Mouse (Mus musculus): ENCODE results near the gene Olfr467. TPM values are rescaled to one million over a fixed set of nuclear protein-coding genes. Genes with fewer than 3 reads are reported as not detected.
A peak's percentile ranks its signal among the peaks of the same experiment; 100 is the strongest.

Gene Olfr467
- not detected in 2 replicates for polyA plus RNA-seq (2014; fragmentation: Nextera tagmentation; extraction: Ambion mirVana)

DNA sequence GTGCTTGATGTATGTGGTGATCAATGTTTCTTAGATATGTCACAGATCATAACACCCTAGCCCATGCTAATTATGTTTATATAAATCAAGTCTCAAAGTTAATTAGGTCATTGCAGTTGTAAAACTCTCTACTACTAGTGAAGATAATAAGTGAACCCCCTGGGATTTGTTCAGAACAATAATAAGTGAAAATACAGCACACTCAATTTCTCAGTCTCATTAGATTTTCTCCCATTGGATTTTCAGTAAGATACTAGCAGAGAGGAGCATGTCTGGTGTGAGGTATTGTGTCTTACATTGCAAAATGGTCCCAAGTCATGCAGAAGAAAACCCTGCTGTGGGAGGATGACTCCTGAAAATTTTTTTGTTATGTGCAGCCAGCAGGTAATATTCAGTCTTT is at the start of gene Olfr467:
Gene Olfr467 (plus strand): TSS at position 301 of the 400 bp plus-strand sequence.
- H3K4me2 ChIP-seq (ENCODE audit: low read depth, severe bottlenecking) = no peak within 1 kb of the TSS
- no peak for ATAC-seq (ENCODE audit: insufficient number of reproducible peaks, low FRiP score, low TSS enrichment, low read depth)
- no peak for DNase-seq (ENCODE audit: low spot score)

GRCm38 (mm10) chr7:107770812-107771211 is 41.3 kb upstream of the Olfr467 start:
- Histone ChIP-seq H3K9me3 (ENCODE audit: control insufficient read depth, low read length) (no peaks in the 10 kb centered on the region), H3K4me2 (ENCODE audit: low read depth, severe bottlenecking) (no peak overlapping the region), H3K27ac (replicated peaks; ENCODE audit: low read depth, low read length) (no peak overlapping the region), H3K27me3 (ENCODE audit: control insufficient read depth, insufficient read depth, low read length) (no peaks in the 10 kb centered on the region), H3K9ac (ENCODE audit: low read length) (no peak overlapping the region), H3K36me3 (ENCODE audit: control insufficient read depth, insufficient read depth, low read length) (no peaks in the 10 kb centered on the region), H3K4me3 (ENCODE audit: low read depth, low read length) (no peak overlapping the region), H3K4me1 (ENCODE audit: control insufficient read depth, insufficient read depth, low read length) (no peaks in the 10 kb centered on the region)
- DNase-seq (ENCODE audit: low spot score) (no peak), ATAC-seq (ENCODE audit: insufficient number of reproducible peaks, low FRiP score, low TSS enrichment, low read depth) (no peak)
- 79% methylated on average over 6 of the region's 6 CpGs for WGBS

More for the DNA sequence above, at the start of gene Olfr467:
- Histone ChIP-seq H3K27me3 (ENCODE audit: control insufficient read depth, insufficient read depth, low read length) (no peaks in the 10 kb centered on the region), H3K27ac (replicated peaks; ENCODE audit: low read depth, low read length) (no peak within 1 kb of the TSS), H3K36me3 (ENCODE audit: control insufficient read depth, insufficient read depth, low read length) (no peaks in the 10 kb centered on the region), H3K4me1 (ENCODE audit: control insufficient read depth, insufficient read depth, low read length) (no peaks in the 10 kb centered on the region), H3K9ac (ENCODE audit: low read length) (no peak within 1 kb of the TSS), H3K4me3 (ENCODE audit: low read depth, low read length) (no peak within 1 kb of the TSS), H3K9me3 (ENCODE audit: control insufficient read depth, low read length) (no peaks in the 10 kb centered on the region)

- no peak overlapping the region for H3K4me3 ChIP-seq (ENCODE audit: low read depth, low read length)
- no peak overlapping the region for H3K4me2 ChIP-seq (ENCODE audit: low read depth, severe bottlenecking)
- DNase-seq (ENCODE audit: low spot score) (no peak), ATAC-seq (ENCODE audit: insufficient number of reproducible peaks, low FRiP score, low TSS enrichment, low read depth) (no peak)
- H3K9me3 ChIP-seq (ENCODE audit: control insufficient read depth, low read length) = no peaks in the 10 kb centered on the region
- no peak overlapping the region for H3K9ac ChIP-seq (ENCODE audit: low read length)
- H3K4me1 ChIP-seq (ENCODE audit: control insufficient read depth, insufficient read depth, low read length) = no peaks in the 10 kb centered on the region
- 86% methylated on average over 1 of the region's 1 CpGs for WGBS
- no peaks in the 10 kb centered on the region for H3K36me3 ChIP-seq (ENCODE audit: control insufficient read depth, insufficient read depth, low read length)
- no peak overlapping the region for H3K27ac ChIP-seq (replicated peaks; ENCODE audit: low read depth, low read length)
- H3K27me3 ChIP-seq (ENCODE audit: control insufficient read depth, insufficient read depth, low read length) = no peaks in the 10 kb centered on the region
Observed at GRCm38 (mm10) chr7:107778216-107778615, 33.8 kb upstream of the Olfr467 start.

DNA sequence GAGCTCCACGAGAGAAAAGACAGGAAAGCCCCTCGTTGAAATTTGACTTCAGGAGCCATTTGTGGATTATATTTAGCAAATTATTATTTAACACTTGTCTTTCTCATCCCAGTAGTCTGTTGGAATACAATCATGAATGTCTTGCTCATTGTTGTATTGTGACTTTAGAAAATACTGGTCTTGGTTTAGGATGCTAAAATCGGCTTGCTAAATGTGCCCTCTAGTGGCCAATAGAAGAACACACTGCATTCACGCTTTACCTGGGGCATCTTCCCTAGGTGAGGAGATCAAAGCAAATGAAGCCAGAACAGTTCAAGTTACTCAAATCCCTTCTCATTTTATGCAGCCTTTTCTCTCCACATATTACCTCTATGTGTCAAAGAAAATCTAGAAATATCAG is 32.5 kb upstream of the Olfr467 start:
- Histone ChIP-seq H3K27me3 (ENCODE audit: control insufficient read depth, insufficient read depth, low read length) (no peaks in the 10 kb centered on the region), H3K4me3 (ENCODE audit: low read depth, low read length) (no peak overlapping the region), H3K9me3 (ENCODE audit: control insufficient read depth, low read length) (no peaks in the 10 kb centered on the region), H3K9ac (ENCODE audit: low read length) (no peak overlapping the region), H3K27ac (replicated peaks; ENCODE audit: low read depth, low read length) (no peak overlapping the region), H3K4me2 (ENCODE audit: low read depth, severe bottlenecking) (no peak overlapping the region), H3K4me1 (ENCODE audit: control insufficient read depth, insufficient read depth, low read length) (no peaks in the 10 kb centered on the region), H3K36me3 (ENCODE audit: control insufficient read depth, insufficient read depth, low read length) (no peaks in the 10 kb centered on the region)
- 45% methylated on average over 4 of the region's 4 CpGs for WGBS
- DNase-seq (ENCODE audit: low spot score) (no peak), ATAC-seq (ENCODE audit: insufficient number of reproducible peaks, low FRiP score, low TSS enrichment, low read depth) (no peak)

DNA sequence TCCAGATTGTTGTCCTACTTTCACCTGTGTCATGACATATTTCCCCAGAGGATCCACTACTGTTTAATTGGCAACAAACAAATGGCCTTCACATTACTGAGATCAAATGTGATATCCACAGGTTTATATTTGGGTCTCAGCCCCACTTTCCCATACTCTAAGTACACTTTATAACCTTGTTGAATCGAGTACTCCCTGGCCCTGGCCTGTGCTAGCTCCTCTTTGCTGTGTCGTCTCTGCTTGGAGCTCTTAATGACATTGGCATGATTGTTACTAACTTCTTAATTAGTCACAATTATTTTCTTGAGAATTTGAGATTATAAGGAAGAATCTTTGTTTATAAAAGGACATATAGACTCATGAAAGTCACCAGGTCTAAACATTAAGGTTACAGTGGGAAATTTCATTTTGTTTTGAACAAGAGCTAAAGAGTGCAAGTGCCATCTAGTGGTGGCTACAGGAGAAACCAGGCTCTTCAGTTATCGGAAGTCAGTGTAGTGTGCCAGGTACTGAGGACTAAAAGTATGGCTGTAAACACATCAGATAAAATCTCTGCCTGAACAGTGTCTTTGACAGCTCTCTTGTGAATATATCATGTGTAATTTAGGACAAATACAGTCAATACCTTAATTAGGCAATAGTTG is 24.0 kb upstream of the Olfr467 start:
- H3K27me3 ChIP-seq (ENCODE audit: control insufficient read depth, insufficient read depth, low read length) = no peaks in the 10 kb centered on the region
- no peaks in the 10 kb centered on the region for H3K36me3 ChIP-seq (ENCODE audit: control insufficient read depth, insufficient read depth, low read length)
- no peaks in the 10 kb centered on the region for H3K9me3 ChIP-seq (ENCODE audit: control insufficient read depth, low read length)
- DNase-seq (ENCODE audit: low spot score) (peak; percentile 26), ATAC-seq (ENCODE audit: insufficient number of reproducible peaks, low FRiP score, low TSS enrichment, low read depth) (no peak)
- H3K9ac ChIP-seq (ENCODE audit: low read length) = no peak overlapping the region
- H3K4me2 ChIP-seq (ENCODE audit: low read depth, severe bottlenecking) = no peak overlapping the region
- no peak overlapping the region for H3K27ac ChIP-seq (replicated peaks; ENCODE audit: low read depth, low read length)
- 59% methylated on average over 3 of the region's 3 CpGs for WGBS
- H3K4me1 ChIP-seq (ENCODE audit: control insufficient read depth, insufficient read depth, low read length) = no peaks in the 10 kb centered on the region
- H3K4me3 ChIP-seq (ENCODE audit: low read depth, low read length) = no peak overlapping the region

GRCm38 (mm10) chr7:107796500-107796899 is 15.6 kb upstream of the Olfr467 start:
- 88% methylated on average over 2 of the region's 2 CpGs for WGBS
- Histone ChIP-seq H3K4me2 (ENCODE audit: low read depth, severe bottlenecking) (no peak overlapping the region), H3K4me3 (ENCODE audit: low read depth, low read length) (no peak overlapping the region), H3K4me1 (ENCODE audit: control insufficient read depth, insufficient read depth, low read length) (no peaks in the 10 kb centered on the region), H3K27me3 (ENCODE audit: control insufficient read depth, insufficient read depth, low read length) (no peaks in the 10 kb centered on the region), H3K9ac (ENCODE audit: low read length) (no peak overlapping the region), H3K36me3 (ENCODE audit: control insufficient read depth, insufficient read depth, low read length) (no peaks in the 10 kb centered on the region), H3K9me3 (ENCODE audit: control insufficient read depth, low read length) (no peaks in the 10 kb centered on the region), H3K27ac (replicated peaks; ENCODE audit: low read depth, low read length) (no peak overlapping the region)
- DNase-seq (ENCODE audit: low spot score) (no peak), ATAC-seq (ENCODE audit: insufficient number of reproducible peaks, low FRiP score, low TSS enrichment, low read depth) (no peak)

GRCm38 (mm10) chr7:107801108-107801507 is 11.0 kb upstream of the Olfr467 start, which contains the start of gene Ovch2:
Ovch2 (minus strand) TSS chr7:107801208.
- Histone ChIP-seq H3K27ac (replicated peaks; ENCODE audit: low read depth, low read length) (0 out of 2 replicates have a peak within 1 kb of the TSS, but pooled peaks have one; percentile 14), H3K4me2 (ENCODE audit: low read depth, severe bottlenecking) (no peak within 1 kb of the TSS), H3K9me3 (ENCODE audit: control insufficient read depth, low read length) (no peaks in the 10 kb centered on the region), H3K27me3 (ENCODE audit: control insufficient read depth, insufficient read depth, low read length) (no peaks in the 10 kb centered on the region), H3K4me3 (ENCODE audit: low read depth, low read length) (no peak within 1 kb of the TSS), H3K9ac (ENCODE audit: low read length) (no peak within 1 kb of the TSS), H3K36me3 (ENCODE audit: control insufficient read depth, insufficient read depth, low read length) (no peaks in the 10 kb centered on the region), H3K4me1 (ENCODE audit: control insufficient read depth, insufficient read depth, low read length) (0 out of 2 replicates have a peak, but pooled peaks cover 2% of the 10 kb centered on the region)
- ATAC-seq (ENCODE audit: insufficient number of reproducible peaks, low FRiP score, low TSS enrichment, low read depth) (no peak), DNase-seq (ENCODE audit: low spot score) (no peak)
- 92% methylated on average over 2 of the region's 2 CpGs for WGBS

GRCm38 (mm10) chr7:107802138-107802537 is 9.9 kb upstream of the Olfr467 start:
- no peaks in the 10 kb centered on the region for H3K36me3 ChIP-seq (ENCODE audit: control insufficient read depth, insufficient read depth, low read length)
- ATAC-seq (ENCODE audit: insufficient number of reproducible peaks, low FRiP score, low TSS enrichment, low read depth) = peak; percentile 26; the same call in 1 of the 2 replicates
- 0 out of 2 replicates have a peak overlapping the region, but pooled peaks have one; percentile 14 for H3K27ac ChIP-seq (replicated peaks; ENCODE audit: low read depth, low read length)
- no peak overlapping the region for H3K4me3 ChIP-seq (ENCODE audit: low read depth, low read length)
- H3K9ac ChIP-seq (ENCODE audit: low read length) = no peak overlapping the region
- WGBS = 41% methylated on average over 3 of the region's 3 CpGs
- peak; percentile 23 for DNase-seq (ENCODE audit: low spot score)
- 0 out of 2 replicates have a peak, but pooled peaks cover 2% of the 10 kb centered on the region for H3K4me1 ChIP-seq (ENCODE audit: control insufficient read depth, insufficient read depth, low read length)
- no peaks in the 10 kb centered on the region for H3K27me3 ChIP-seq (ENCODE audit: control insufficient read depth, insufficient read depth, low read length)
- H3K9me3 ChIP-seq (ENCODE audit: control insufficient read depth, low read length) = no peaks in the 10 kb centered on the region
- no peak overlapping the region for H3K4me2 ChIP-seq (ENCODE audit: low read depth, severe bottlenecking)

GRCm38 (mm10) chr7:107819442-107819841 is 7.4 kb downstream of the Olfr467 start:
- ATAC-seq (ENCODE audit: insufficient number of reproducible peaks, low FRiP score, low TSS enrichment, low read depth) (no peak), DNase-seq (ENCODE audit: low spot score) (no peak)
- H3K27me3 ChIP-seq (ENCODE audit: control insufficient read depth, insufficient read depth, low read length) = no peaks in the 10 kb centered on the region
- no peaks in the 10 kb centered on the region for H3K4me1 ChIP-seq (ENCODE audit: control insufficient read depth, insufficient read depth, low read length)
- H3K4me2 ChIP-seq (ENCODE audit: low read depth, severe bottlenecking) = no peak overlapping the region
- no peak overlapping the region for H3K9ac ChIP-seq (ENCODE audit: low read length)
- no peak overlapping the region for H3K4me3 ChIP-seq (ENCODE audit: low read depth, low read length)
- H3K27ac ChIP-seq (replicated peaks; ENCODE audit: low read depth, low read length) = no peak overlapping the region
- H3K9me3 ChIP-seq (ENCODE audit: control insufficient read depth, low read length) = no peaks in the 10 kb centered on the region
- no peaks in the 10 kb centered on the region for H3K36me3 ChIP-seq (ENCODE audit: control insufficient read depth, insufficient read depth, low read length)
